Mouse (Mus musculus) liver, adult (tissue): ENCODE results near the gene Gcnt7.
A peak's percentile ranks its signal among the peaks of the same experiment; 100 is the strongest.

Experiments used
- GATA4 ChIP-seq: IDR thresholded peaks from 2 replicates; pipeline ENCODE4 v1.6.1; 2014; ENCODE audit warnings: mild to moderate bottlenecking, low read length; ENCODE audit not compliant: insufficient replicate concordance

The Gcnt7 gene

DNA sequence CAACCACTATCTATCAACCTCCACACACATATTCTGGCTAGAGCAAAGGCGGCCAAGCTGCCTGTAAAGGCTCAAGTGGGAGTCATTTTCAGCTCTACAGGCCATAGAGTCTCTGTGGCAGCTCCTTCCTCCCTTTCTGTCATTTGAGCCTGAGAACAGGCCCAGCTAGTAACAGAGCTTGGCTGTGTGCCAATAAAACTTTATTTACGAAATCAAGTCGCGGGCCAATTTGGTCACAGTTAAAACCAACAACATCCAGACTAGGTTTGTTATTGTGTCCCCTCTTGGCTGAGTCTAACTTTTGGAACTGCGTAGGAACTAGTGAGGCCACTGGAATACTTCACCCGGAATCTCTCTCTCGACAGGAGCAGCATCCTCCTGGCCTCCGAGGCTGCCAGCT, 15.2 kb upstream of the Gcnt7 start:
- TF ChIP-seq GATA4: no peak

DNA sequence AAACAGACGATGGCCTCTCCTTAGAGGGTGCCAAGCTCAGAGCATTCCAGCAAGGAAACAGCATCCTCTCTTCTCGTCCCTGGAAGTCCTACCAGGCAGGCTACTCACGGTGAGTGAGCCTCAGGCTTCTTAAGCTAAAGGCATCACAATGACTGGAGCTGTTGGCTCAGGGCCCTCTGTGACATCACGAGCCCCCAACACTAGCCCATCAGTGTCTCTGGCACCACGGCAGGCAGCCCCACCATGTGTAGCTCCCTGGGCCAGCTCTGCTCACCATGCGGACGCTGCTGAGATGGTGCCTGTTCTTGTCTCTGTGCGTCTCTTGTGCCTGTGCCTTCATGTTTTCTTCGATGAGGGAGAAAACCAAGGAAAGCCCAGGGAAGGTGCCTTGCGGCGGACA, 13.9 kb upstream of the Gcnt7 start, which contains the start of gene Fam209:
Gene Fam209 (plus strand): TSS at position 203 of the 400 bp plus-strand sequence.
- TF ChIP-seq GATA4: no peak

DNA sequence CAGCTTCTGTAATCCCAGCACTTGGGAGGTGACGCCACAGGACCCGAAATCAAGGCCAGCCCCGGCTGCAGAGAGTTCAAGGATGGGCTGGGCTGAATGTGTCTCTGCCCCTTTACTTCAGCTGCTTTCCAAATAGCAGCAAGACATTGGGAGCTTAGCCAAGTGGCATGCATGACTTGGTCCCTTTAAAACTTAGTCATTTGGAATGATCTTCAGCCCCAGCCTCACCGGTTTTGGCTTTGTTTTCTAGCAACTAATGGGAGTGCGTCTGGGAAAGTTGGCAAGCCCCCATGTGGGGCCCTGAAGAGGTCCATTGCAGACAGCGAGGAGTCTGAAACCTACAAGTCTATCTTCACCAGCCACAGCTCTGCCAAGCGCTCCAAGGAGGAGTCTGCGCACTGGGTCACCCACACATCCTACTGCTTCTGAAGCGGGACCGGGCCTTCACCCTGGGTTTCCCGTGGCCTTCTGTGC, 10.0 kb upstream of the Gcnt7 start:
- no peak for TF ChIP-seq GATA4

DNA sequence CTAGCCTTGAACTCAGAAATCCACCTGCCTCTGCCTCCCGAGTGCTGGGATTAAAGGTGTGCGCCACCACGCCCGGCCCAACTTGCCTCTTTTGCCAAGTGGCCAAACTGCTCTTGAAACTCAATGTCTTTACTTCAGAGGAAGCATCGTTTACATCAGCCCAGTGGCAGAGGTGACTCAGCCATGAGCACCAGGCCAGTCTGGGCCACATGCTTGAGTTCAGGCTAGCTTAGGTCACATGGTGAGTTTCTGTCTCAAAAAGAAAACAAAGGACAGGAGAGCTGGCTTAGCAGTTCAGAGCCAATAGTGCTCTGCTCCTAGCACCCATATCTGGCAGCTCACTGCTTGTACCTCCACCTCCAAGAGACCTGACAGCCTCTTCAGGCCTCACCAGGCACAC, 8.8 kb upstream of the Gcnt7 start:
- no peak for TF ChIP-seq GATA4

DNA sequence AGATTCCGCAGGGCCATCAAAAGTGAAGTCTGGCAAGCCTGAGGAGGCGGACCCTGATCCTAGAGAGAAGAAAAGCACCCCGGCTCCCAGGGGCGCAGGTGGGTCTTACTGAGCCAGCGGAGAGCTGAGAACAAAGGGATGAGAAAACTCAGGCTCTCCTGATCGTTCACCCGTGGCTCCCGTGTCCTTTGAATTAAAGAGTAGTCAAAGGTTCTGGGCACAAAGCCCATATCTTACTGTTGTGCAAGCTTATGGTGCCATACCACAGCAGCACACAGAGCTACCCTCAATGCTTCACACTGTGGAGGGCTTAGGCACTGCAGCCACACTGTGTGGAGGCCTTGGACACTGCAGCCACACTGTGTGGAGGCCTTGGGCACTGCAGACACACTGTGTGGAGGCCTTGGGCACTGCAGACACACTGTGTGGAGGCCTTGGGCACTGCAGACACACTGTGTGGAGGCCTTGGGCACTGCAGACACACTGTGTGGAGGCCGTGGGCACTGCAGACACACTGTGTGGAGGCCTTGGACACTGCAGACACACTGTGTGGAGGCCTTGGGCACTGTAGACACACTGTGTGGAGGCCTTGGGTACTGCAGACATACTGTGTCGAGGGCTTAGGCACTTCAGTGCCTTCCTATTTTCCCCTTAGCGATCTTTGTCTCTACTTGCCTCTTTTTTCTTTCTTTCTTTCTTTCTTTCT, 8.2 kb upstream of the Gcnt7 start:
- no peak for TF ChIP-seq GATA4

DNA sequence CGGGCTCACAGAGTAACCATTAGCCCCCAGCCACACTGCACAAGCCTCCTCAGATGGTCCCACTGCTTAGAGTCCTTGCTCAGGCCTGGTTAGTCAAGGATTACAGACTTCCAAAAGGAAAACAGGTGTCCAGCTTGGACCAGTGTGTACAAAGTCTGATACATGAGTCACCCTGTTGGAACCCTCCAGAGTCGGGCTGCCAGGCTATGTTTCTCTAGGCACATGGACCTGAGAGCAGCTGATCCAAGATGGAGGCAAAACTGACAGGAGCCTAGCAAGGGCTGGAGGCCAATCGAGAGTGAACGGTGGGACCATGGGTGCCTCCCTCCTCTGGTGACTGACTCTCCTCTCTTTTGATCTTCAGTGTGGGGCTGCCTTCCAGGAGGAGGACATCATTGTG, 4.4 kb upstream of the Gcnt7 start:
- TF ChIP-seq GATA4: no peak

DNA sequence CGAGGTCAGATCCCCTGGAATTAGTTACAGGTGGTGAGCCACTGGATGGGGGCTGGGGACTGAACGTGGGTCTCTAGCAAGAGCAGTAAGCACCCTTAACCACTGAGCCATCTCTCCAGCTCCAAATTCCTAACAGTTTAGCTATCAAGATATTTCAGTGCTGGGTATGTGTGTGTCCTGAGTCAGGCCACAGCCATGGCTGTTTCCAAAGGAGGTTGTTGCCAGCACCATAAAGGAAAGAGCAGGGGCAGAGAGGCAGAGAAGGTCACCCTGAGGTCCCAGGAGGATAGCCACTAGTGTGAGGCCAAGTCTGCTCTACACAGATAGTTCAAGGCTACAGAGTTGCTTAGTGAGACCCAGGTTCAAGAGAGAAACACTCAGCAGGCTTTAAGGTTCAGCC, 2.3 kb upstream of the Gcnt7 start:
- no peak for TF ChIP-seq GATA4

DNA sequence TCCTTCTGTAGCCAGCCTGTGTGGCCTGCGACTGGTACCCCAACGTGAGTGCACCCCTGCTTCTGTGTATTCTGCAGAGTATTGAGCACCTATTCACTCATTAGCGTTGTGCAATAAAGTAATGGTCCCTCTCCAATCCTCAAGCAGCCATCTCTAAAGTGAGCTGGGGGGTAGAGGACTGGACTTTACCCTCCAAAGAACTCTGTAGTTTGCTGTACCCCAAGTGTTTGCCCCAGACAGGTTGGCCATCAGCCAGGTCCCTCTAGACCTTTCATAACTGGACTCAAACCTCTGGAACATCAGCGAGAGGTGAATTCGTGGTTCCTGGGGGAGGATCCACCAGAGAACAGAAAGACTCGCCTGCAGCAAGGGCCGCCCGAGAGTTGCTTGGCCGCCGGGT, 5.9 kb downstream of the Gcnt7 start:
- no peak for TF ChIP-seq GATA4

DNA sequence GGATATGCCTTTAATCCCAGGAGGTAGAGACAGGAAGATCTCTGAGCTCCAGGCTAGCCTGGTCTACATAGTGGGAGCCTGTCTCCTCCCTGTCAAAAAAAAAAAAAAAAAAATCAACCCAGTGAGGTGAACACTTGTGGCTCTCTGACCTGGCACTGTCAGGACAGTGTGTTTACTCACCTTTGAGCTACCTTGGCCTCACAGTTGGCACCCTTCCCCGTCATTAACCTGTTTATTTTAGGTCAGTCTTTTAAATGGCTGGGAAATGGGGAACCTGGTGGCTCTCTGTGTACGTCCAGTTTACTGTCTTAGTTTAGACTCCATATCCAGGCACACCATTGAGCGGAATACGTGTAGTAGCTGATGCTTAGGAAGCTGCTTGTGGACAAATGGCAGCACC, 6.4 kb downstream of the Gcnt7 start:
- TF ChIP-seq GATA4: no peak

DNA sequence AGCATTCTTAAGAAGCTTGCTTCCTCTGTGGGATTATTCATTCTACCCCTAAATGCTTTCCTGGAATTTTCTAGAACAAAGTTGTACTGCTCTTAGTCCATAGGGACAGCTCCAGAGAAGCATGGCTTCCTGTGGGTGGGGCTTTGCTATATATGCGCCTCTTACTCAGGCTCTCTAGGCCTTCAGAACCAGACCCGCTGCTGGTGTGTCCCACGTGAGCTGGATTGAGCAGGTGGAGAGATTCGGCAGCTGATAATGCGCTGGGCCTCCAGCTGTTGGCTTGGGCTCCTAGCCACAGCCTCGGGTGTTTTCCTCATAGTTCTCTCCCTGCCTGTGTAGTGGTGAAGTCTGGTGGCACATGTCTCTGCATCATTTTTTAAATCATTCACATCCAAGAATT, 7.8 kb downstream of the Gcnt7 start:
- no peak for TF ChIP-seq GATA4

DNA sequence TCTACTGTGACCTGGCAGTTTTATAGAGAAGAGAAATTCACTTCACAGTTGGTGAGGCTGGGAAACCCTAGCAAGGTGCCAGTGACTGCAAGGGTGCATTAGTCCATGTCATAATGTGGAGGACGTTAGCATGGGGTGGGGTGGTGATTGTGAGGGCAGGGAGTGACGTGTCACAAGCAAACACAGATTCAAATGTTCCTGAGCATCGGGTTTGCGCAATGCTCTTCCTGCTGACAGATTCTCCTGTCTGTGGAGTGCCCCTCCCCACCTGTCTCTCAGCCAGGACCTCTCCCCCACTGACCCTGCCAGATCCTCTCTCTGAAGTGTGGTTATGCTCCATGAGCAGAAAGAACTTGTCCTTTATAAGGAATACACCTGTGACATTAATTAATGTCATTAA, 10.1 kb downstream of the Gcnt7 start:
- no peak; the same call in 1 of the 2 replicates for TF ChIP-seq GATA4

DNA sequence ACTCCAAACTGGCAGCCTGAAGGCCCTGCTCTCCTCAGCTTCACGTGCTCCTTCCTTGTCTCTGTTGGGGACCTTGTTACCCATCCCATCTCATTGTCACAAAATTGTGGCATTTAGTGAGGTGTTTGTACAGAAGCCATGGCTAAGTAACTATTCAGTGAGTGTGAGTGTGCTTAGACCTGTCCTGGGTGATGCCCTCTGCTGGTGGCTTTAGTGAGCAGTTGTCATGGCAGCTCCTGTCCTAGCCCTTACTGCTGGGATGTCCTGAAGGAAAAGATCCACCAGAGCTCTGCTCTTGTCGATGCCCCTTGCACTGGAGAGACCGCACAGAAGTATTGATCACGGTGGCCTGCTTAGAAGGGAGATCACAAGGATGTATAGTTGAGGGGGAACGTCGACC, 11.1 kb downstream of the Gcnt7 start:
- no peak for TF ChIP-seq GATA4

DNA sequence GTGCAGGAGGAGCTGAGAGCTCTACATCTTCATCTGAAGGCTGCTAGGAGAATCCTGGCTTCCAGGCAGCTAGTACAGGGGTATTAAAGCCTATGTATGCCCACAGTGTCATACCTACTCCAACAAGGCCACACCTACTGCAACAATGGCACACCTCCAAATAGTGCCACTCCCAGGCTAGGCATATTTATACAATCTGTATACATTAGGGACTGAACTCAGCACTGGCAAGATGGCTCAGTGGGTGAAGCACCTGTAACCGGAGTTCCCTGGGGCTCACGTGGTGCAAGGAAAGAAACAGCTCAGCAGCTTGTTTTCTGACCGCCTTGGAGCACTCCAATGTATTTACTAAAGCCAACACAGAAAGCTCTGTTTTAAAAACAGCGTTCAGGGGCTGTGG, 12.8 kb downstream of the Gcnt7 start:
- no peak for TF ChIP-seq GATA4

DNA sequence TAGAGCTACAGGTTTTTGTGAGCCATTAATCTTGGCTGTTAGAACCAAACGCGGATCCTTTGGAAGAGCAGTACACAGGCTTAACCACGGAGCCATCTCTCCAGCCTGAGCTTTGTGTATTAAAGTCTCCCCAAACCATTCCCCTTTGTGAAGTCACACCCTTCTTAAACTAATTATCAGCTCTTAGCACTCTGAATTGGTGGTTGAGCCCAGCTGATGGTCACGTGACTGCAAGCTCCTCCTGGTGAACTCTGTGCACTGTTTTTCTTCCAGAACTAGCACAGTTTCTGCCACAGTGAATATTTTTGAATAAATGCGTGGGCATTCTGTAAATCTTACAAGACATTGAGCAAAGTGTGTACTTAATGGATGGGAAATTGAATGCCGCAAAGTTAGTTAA, 17.2 kb downstream of the Gcnt7 start:
- TF ChIP-seq GATA4: no peak

DNA sequence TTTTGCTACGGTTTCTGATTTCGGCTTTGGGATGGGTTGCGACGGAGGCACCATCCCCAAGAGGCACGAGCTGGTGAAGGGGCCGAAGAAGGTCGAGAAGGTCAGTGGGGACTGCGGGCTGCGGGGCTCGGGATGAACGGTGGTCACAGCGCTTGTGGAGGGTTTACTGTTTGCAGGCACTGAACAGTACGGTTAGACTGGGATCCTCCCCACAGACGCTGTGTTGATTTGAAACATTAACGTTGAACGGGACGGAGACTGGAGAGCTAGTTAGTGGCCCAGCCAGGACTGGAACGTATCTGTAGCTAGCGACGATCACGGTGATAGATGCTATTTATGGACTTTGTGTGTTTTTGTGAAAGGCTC, 17.8 kb downstream of the Gcnt7 start:
- TF ChIP-seq GATA4: no peak

DNA sequence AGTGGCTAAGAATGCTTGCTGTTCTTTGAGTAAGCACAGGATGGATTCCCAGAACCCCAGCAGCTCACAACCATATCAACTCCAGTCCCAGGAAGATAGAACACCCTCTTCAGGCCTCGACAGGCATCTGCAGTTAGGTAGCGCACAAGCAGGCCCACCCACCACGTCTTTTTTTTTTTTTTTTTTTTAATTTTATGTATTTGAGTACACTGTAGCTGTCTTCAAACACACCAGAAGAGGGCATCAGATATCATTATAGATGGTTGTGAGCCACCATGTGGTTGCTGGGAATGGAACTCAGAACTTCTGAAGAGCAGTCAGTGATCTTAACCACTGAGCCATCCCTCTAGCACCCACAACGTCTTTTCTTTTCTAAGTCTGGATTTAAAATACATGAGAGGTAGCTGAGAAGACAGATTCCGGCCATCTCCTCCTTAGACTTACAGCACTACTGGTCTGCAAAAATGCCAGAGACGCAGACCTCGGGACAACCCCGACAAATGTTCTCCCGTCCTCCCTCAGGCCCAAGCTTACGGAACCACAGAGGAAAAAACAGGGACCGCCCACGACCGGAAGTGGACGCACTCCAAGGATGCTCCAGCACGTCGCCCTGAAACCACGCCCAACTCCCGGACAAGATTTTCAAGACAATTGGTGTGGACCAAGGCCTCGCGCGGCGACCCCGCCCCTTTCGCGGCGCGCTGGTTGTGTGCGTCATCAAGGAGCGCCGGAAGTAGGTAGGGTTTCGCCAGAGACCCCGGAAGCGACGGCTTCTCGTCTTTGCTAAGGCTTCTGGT, 18.4 kb downstream of the Gcnt7 start, which contains the start of gene Rtf2:
Gene Rtf2 (plus strand): TSS at position 714 of the 797 bp plus-strand sequence.
- peak; percentile 63; the same call in 1 of the 2 replicates for TF ChIP-seq GATA4
